Comparison of ENCODE assay signal across 8 mouse cellular contexts in the genomic region with DNA sequence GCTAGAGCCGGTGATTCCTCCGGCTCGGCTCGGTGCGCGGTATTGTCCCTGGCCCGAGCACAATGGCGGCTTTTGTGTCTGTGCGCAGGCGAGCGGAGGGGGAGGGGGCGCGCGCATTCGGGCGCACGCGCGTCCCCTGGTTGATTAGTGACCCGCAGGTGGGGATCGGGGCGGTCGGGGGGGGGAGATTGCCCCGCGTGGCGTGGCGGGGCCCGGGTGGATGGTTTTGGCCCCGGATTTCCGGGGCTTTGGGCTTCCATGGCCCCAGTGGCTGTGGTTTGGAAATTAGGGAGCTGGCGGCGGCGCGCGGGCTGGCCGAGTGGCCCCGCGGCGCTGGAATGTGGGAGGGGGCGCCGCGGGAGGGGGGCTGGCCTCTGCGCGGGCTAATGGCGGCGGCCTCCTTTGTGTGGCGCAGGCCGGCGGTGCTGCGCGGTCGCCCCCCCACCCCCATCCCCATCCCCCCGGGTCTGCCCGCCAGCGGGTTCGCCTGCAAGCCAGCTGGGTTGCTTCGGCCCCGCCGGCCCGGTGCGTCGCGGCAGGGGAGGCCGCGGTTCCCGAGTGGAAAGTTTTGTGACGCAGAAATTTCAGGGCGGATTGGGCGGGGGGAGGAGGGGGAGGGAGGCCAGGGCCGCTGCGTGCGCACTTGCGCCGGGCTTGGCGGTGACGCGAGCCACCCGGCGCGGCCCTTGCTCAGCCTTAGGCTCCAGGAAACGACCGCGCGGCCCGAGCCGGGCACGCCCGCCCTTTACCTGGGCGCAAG. TPM values are rescaled to one million over a fixed set of nuclear protein-coding genes. Genes with fewer than 3 reads are reported as not detected.
DNase-seq lines count a peak whose midpoint lies in the region; ATAC-seq and TF ChIP-seq lines count a peak whose summit lies in the region.

No protein-coding gene starts in this region.

- peak overlapping the region; percentile 81 for H3K4me3 ChIP-seq in G1E (ENCODE audit: low read depth, low read length)
- H3K4me3 ChIP-seq in cerebellum, adult 2 months (replicated peaks; ENCODE audit: insufficient read depth, low read depth, low read length): peak overlapping the region; percentile 94
- peak overlapping the region; percentile 82 for H3K4me3 ChIP-seq in forebrain, postnatal 0 days (ENCODE audit: low read depth, low read length)
- peak overlapping the region; percentile 87 for H3K4me3 ChIP-seq in hindbrain, embryonic 10.5 days
- H3K4me3 ChIP-seq in lung, embryonic 16.5 days (ENCODE audit: low read length): peak overlapping the region; percentile 87

- H3K4me1 ChIP-seq in G1E (ENCODE audit: insufficient read depth, low read depth, low read length): peaks cover 3% of the 10 kb centered on the region; the same call in 1 of the 2 replicates
- H3K4me1 ChIP-seq in cerebellum, adult 2 months (ENCODE audit: control insufficient read depth, insufficient read depth, low read length): no peaks in the 10 kb centered on the region
- no peaks in the 10 kb centered on the region for H3K4me1 ChIP-seq in forebrain, postnatal 0 days (ENCODE audit: insufficient read depth)
- H3K4me1 ChIP-seq in hindbrain, embryonic 10.5 days (replicated peaks): peaks cover 17% of the 10 kb centered on the region; the same call in 1 of the 2 replicates
- peaks cover 6% of the 10 kb centered on the region; the same call in 1 of the 2 replicates for H3K4me1 ChIP-seq in lung, embryonic 16.5 days (replicated peaks; ENCODE audit: control insufficient read depth, insufficient read depth, low read length)

- no peak for TF ChIP-seq POLR2A in cerebellum, adult 2 months (IDR thresholded peaks at IDR 0.05; ENCODE audit: borderline replicate concordance, insufficient read depth, low read length)

- DNase-seq in G1E (ENCODE audit: low spot score): peak; percentile 50
- peak; percentile 71 to 80 for DNase-seq in cerebellum, adult 2 months
- peak; percentile 76 for DNase-seq in forebrain, postnatal 0 days
- DNase-seq in hindbrain, embryonic 10.5 days (ENCODE audit: low spot score): peak; percentile 72
- DNase-seq in layer of hippocampus, adult 9-11 months: peak; percentile 53
- peak; percentile 39 for DNase-seq in ovary, postnatal 10 days (ENCODE audit: low spot score)
- DNase-seq in thymus, postnatal 0 days (ENCODE audit: low spot score): peak; percentile 65

- no peak for TF ChIP-seq CTCF in G1E (IDR thresholded peaks at IDR 0.05; ENCODE audit: low read depth, low read length)
- TF ChIP-seq CTCF in cerebellum, adult 2 months (IDR thresholded peaks at IDR 0.05; ENCODE audit: borderline replicate concordance, insufficient read depth, low read depth, low read length): no peak
- no peak for TF ChIP-seq CTCF in forebrain, postnatal 0 days (IDR thresholded peaks at IDR 0.05; ENCODE audit: low read depth)

- H3K9ac ChIP-seq in forebrain, postnatal 0 days: peak overlapping the region; percentile 99
- H3K9ac ChIP-seq in lung, embryonic 16.5 days (ENCODE audit: low read length): peak overlapping the region; percentile 100

- peaks cover 13% of the 10 kb centered on the region for H3K36me3 ChIP-seq in G1E (replicated peaks)
- peaks cover 4% of the 10 kb centered on the region for H3K36me3 ChIP-seq in forebrain, postnatal 0 days (ENCODE audit: insufficient read depth)
- peaks cover 33% of the 10 kb centered on the region for H3K36me3 ChIP-seq in hindbrain, embryonic 10.5 days
- H3K36me3 ChIP-seq in lung, embryonic 16.5 days (ENCODE audit: control insufficient read depth, insufficient read depth, low read length): peaks cover 5% of the 10 kb centered on the region; the same call in 1 of the 2 replicates

- no peaks in the 10 kb centered on the region for H3K27me3 ChIP-seq in G1E (ENCODE audit: insufficient read depth, low read length)
- H3K27me3 ChIP-seq in cerebellum, adult 2 months (ENCODE audit: control insufficient read depth, insufficient read depth, low read length): no peaks in the 10 kb centered on the region
- H3K27me3 ChIP-seq in forebrain, postnatal 0 days (ENCODE audit: insufficient read depth, low read length): no peaks in the 10 kb centered on the region
- peaks cover 4% of the 10 kb centered on the region for H3K27me3 ChIP-seq in hindbrain, embryonic 10.5 days (ENCODE audit: insufficient read depth, poor library complexity, severe bottlenecking)
- H3K27me3 ChIP-seq in lung, embryonic 16.5 days (ENCODE audit: control insufficient read depth, insufficient read depth, low read depth, low read length): no peaks in the 10 kb centered on the region

- no peak for ATAC-seq in G1E (ENCODE audit: extremely low read depth, insufficient number of reproducible peaks, low FRiP score, poor library complexity, severe bottlenecking)
- ATAC-seq in forebrain, postnatal 0 days: peak; percentile 75
- peak; percentile 70 for ATAC-seq in lung, embryonic 16.5 days (ENCODE audit: low read depth)

- H3K27ac ChIP-seq in cerebellum, adult 2 months (ENCODE audit: insufficient read depth, low read length): peak overlapping the region; percentile 98
- peak overlapping the region; percentile 99 for H3K27ac ChIP-seq in forebrain, postnatal 0 days (ENCODE audit: low read depth, low read length)
- peak overlapping the region; percentile 100 for H3K27ac ChIP-seq in hindbrain, embryonic 10.5 days
- H3K27ac ChIP-seq in lung, embryonic 16.5 days (ENCODE audit: low read length): peak overlapping the region; percentile 100

- H3K9me3 ChIP-seq in G1E (replicated peaks): no peaks in the 10 kb centered on the region
- no peaks in the 10 kb centered on the region for H3K9me3 ChIP-seq in forebrain, postnatal 0 days (ENCODE audit: low read length)
- no peaks in the 10 kb centered on the region for H3K9me3 ChIP-seq in hindbrain, embryonic 10.5 days
- no peaks in the 10 kb centered on the region for H3K9me3 ChIP-seq in lung, embryonic 16.5 days (ENCODE audit: control insufficient read depth, low read length)

- H3K4me2 ChIP-seq in forebrain, postnatal 0 days (ENCODE audit: low read depth): peak overlapping the region; percentile 77
- peak overlapping the region; percentile 70 for H3K4me2 ChIP-seq in lung, embryonic 16.5 days (ENCODE audit: low read depth, low read length)

- WGBS in cerebellum, adult 2 months: 2% methylated on average over 83 of the region's 89 CpGs
- 3% methylated on average over 72 of the region's 89 CpGs for WGBS in forebrain, postnatal 0 days
- under 1% methylated on average over 85 of the region's 89 CpGs for WGBS in hindbrain, embryonic 10.5 days
- under 1% methylated on average over 27 of the region's 89 CpGs for WGBS in lung, embryonic 16.5 days

RNA-seq across cellular contexts. Expression of a gene that starts 0.7 kb away (rescaled TPM):
- total RNA-seq in G1E (2014; fragmentation: Nextera tagmentation) (355 and 402 TPM in 2 replicates), G1E (2017) (382 and 436 TPM in 2 replicates)
- polyA plus RNA-seq in G1E (2012): 15.5 and 23.3 TPM in 2 replicates
- 85.7 and 121 TPM in 2 replicates for polyA plus RNA-seq in cerebellum, adult 2 months (2012; rRNA removed)
- total RNA-seq in forebrain, postnatal 0 days (2014; rRNA removed): 153 and 219 TPM in 2 replicates
- polyA plus RNA-seq in forebrain, postnatal 0 days (2015; fragmentation: Nextera tagmentation; extraction: Ambion mirVana): 101 and 114 TPM in 2 replicates
- polyA plus RNA-seq in hindbrain, embryonic 10.5 days (2016; fragmentation: Nextera tagmentation; extraction: Ambion mirVana): 102 and 144 TPM in 2 replicates
- 115 TPM in 2 replicates for polyA plus RNA-seq in lung, embryonic 16.5 days (2015; fragmentation: Nextera tagmentation; extraction: Ambion mirVana)
- polyA plus RNA-seq in thymus, postnatal 0 days (2015; fragmentation: Nextera tagmentation; extraction: Ambion mirVana): 122 and 124 TPM in 2 replicates
